Mouse (Mus musculus): Measurements from ENCODE around the gene Adcy1.

The Adcy1 gene

GRCm38 (mm10) chr11:7063001-7063584 is at the start of gene Adcy1:
Adcy1 (plus strand) TSS chr11:7063489.
- no peak for DNase-seq (ENCODE audit: low spot score)

- DNase-seq (ENCODE audit: low spot score) = no peak
Observed at GRCm38 (mm10) chr11:7016907-7017306, 46.4 kb upstream of the Adcy1 start.

- DNase-seq (ENCODE audit: low spot score) = no peak
Observed at GRCm38 (mm10) chr11:7018078-7018477, 45.2 kb upstream of the Adcy1 start.

- no peak for DNase-seq (ENCODE audit: low spot score)
Observed at GRCm38 (mm10) chr11:7019006-7019525, 44.2 kb upstream of the Adcy1 start.

GRCm38 (mm10) chr11:7033063-7033462 is 30.2 kb upstream of the Adcy1 start:
- DNase-seq (ENCODE audit: low spot score) = no peak

GRCm38 (mm10) chr11:7039722-7040121 is 23.6 kb upstream of the Adcy1 start:
- DNase-seq (ENCODE audit: low spot score) = no peak

- DNase-seq (ENCODE audit: low spot score) = no peak
Observed at GRCm38 (mm10) chr11:7040801-7041200, 22.5 kb upstream of the Adcy1 start.

GRCm38 (mm10) chr11:7047176-7047575 is 16.1 kb upstream of the Adcy1 start:
- no peak for DNase-seq (ENCODE audit: low spot score)

GRCm38 (mm10) chr11:7047584-7047983 is 15.7 kb upstream of the Adcy1 start:
- DNase-seq (ENCODE audit: low spot score) = no peak

- DNase-seq (ENCODE audit: low spot score) = no peak
Observed at GRCm38 (mm10) chr11:7053710-7054109, 9.6 kb upstream of the Adcy1 start.

GRCm38 (mm10) chr11:7054662-7055265 is 8.5 kb upstream of the Adcy1 start:
- DNase-seq (ENCODE audit: low spot score) = no peak

GRCm38 (mm10) chr11:7055455-7056017 is 7.8 kb upstream of the Adcy1 start:
- DNase-seq (ENCODE audit: low spot score) = no peak

- no peak for DNase-seq (ENCODE audit: low spot score)
Observed at GRCm38 (mm10) chr11:7056121-7056520, 7.2 kb upstream of the Adcy1 start.

GRCm38 (mm10) chr11:7057781-7058180 is 5.5 kb upstream of the Adcy1 start:
- no peak for DNase-seq (ENCODE audit: low spot score)

GRCm38 (mm10) chr11:7061961-7062360 is 1.3 kb upstream of the Adcy1 start:
- DNase-seq (ENCODE audit: low spot score) = no peak

- no peak for DNase-seq (ENCODE audit: low spot score)
Observed at GRCm38 (mm10) chr11:7062566-7062965, 723 bp upstream of the Adcy1 start.

GRCm38 (mm10) chr11:7063681-7064267 is 485 bp downstream of the Adcy1 start:
- DNase-seq (ENCODE audit: low spot score) = no peak

- DNase-seq (ENCODE audit: low spot score) = no peak
Observed at GRCm38 (mm10) chr11:7064484-7065185, 1.3 kb downstream of the Adcy1 start.

GRCm38 (mm10) chr11:7065388-7065787 is 2.1 kb downstream of the Adcy1 start:
- no peak for DNase-seq (ENCODE audit: low spot score)

GRCm38 (mm10) chr11:7065876-7066275 is 2.6 kb downstream of the Adcy1 start:
- DNase-seq (ENCODE audit: low spot score) = no peak

GRCm38 (mm10) chr11:7067263-7067662 is 4.0 kb downstream of the Adcy1 start:
- no peak for DNase-seq (ENCODE audit: low spot score)

- DNase-seq (ENCODE audit: low spot score) = no peak
Observed at GRCm38 (mm10) chr11:7068479-7069235, 5.4 kb downstream of the Adcy1 start.

All from urinary bladder, postnatal 25 days (tissue).